Mouse (Mus musculus) thymus, adult 2 months (tissue): ENCODE data around the gene Flna.

ENCODE experiments used
- CTCF ChIP-seq: fragments of 200-500 bp; IDR thresholded peaks from 2 replicates; pipeline ENCODE4 v1.5.1; 2012; ENCODE audit warnings: mild to moderate bottlenecking, control low read depth, low read length, moderate library complexity, borderline replicate concordance; ENCODE audit not compliant: control insufficient read depth, poor library complexity, insufficient read depth; ENCODE audit errors: extremely low read depth
- POLR2A ChIP-seq: fragments of 200-500 bp; IDR thresholded peaks from 2 replicates; pipeline ENCODE4 v1.6.1; 2012; ENCODE audit warnings: mild to moderate bottlenecking, low read length, control low read depth, moderate library complexity; ENCODE audit not compliant: control insufficient read depth, poor library complexity, insufficient read depth; ENCODE audit errors: extremely low read depth

DNA sequence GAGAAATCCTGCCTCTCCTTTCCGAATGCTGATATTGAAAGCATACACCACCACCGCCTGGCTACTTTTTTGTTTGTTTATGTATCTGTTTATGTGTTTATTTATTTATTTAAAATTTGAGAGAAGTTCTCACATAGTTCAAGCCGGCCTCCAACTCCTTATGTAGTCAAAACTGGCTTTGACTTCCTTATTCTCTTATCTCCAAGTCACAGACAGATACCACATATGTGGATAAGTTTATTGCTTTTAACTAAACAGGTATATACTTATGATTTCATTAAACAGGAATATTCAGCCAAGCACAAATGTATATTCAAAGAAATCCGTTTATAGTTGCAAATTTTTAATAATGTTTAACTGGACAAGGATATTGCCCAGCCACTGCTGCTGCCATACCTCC is 43.8 kb upstream of the Flna start:
- TF ChIP-seq POLR2A (no peak), CTCF (no peak)
